Mouse (Mus musculus) cortical plate, adult 2 months (tissue): Measurements from ENCODE around the gene Impdh2.

ENCODE experiments used
- CTCF ChIP-seq: fragments of 200-500 bp; IDR thresholded peaks from 2 replicates; pipeline ENCODE4 v1.5.1; 2011; ENCODE audit warnings: mild to moderate bottlenecking, control low read depth, low read length; ENCODE audit not compliant: insufficient read depth; ENCODE audit errors: extremely low read depth
- POLR2A ChIP-seq: fragments of 200-500 bp; IDR thresholded peaks from 2 replicates; pipeline ENCODE4 v1.6.1; 2011; ENCODE audit warnings: mild to moderate bottlenecking, low read length, control low read depth; ENCODE audit not compliant: insufficient read depth; ENCODE audit errors: extremely low read depth

- no peak for TF ChIP-seq POLR2A
- TF ChIP-seq CTCF: no peak
These were observed 16.9 kb downstream of the Impdh2 start for GRCm38 (mm10) chr9:108577025-108577424.
